Mouse (Mus musculus) forelimb bud, embryonic 11.5 days (tissue): ENCODE measurements at regions not wholly inside any gene's neighbourhood (a gene's known extent, or its start where the extent isn't known, plus 50 kb on each side); places are given as distances from the start of the nearest gene placed in this dataset.
A peak's percentile ranks its signal among the peaks of the same experiment; 100 is the strongest.

Experiments
- DNase-seq: peaks from one replicate; pipeline ENCODE4 v3.0.0-alpha.2; 2012; ENCODE audit warnings: low read depth, low spot score

GRCm38 (mm10) chr9:76734387-76734786 is 167.5 kb upstream of the Fam83b start:
- no peak for DNase-seq

- no peak for DNase-seq
Measured at GRCm38 (mm10) chr9:76733812-76734211, 166.9 kb upstream of the Fam83b start.

- no peak for DNase-seq
Measured at GRCm38 (mm10) chr9:76722881-76723280, 156.0 kb upstream of the Fam83b start.

GRCm38 (mm10) chr9:76715852-76716251 is 148.9 kb upstream of the Fam83b start:
- DNase-seq: no peak

GRCm38 (mm10) chr9:76706451-76706850 is 139.5 kb upstream of the Fam83b start:
- no peak for DNase-seq

GRCm38 (mm10) chr9:76705786-76706185 is 138.9 kb upstream of the Fam83b start:
- no peak for DNase-seq

- peak; percentile 7 for DNase-seq
Measured at GRCm38 (mm10) chr9:76695547-76695946, 128.6 kb upstream of the Fam83b start.

GRCm38 (mm10) chr9:76692976-76693375 is 126.1 kb upstream of the Fam83b start:
- no peak for DNase-seq

GRCm38 (mm10) chr9:76660848-76661247 is 93.9 kb upstream of the Fam83b start:
- DNase-seq: peak; percentile 72

GRCm38 (mm10) chr9:76659798-76660197 is 92.9 kb upstream of the Fam83b start:
- DNase-seq: peak; percentile 14

- DNase-seq: no peak
Measured at GRCm38 (mm10) chr9:76653311-76653710, 86.4 kb upstream of the Fam83b start.

GRCm38 (mm10) chr9:76649484-76649883 is 82.6 kb upstream of the Fam83b start:
- DNase-seq: no peak

GRCm38 (mm10) chr9:76646383-76646782 is 79.5 kb upstream of the Fam83b start:
- DNase-seq: no peak
